Mouse (Mus musculus) liver, postnatal 0 days (tissue): ENCODE data around the gene Dlgap4.

Source experiments
- CTCF ChIP-seq: sonication (generic); IDR thresholded peaks from 2 replicates; pipeline ENCODE4 v1.5.1; 2016; ENCODE audit warnings: antibody characterized with exemption, low read depth
- EP300 ChIP-seq: IDR thresholded peaks from 2 replicates; pipeline ENCODE4 v1.6.1; 2016; ENCODE audit warnings: antibody characterized with exemption, low read depth, mild to moderate bottlenecking

- TF ChIP-seq CTCF (no peak), EP300 (no peak)
Measured at GRCm38 (mm10) chr2:156804589-156804988, 191.1 kb downstream of the Dlgap4 start.
